Mouse (Mus musculus) neural tube, embryonic 15.5 days (tissue): ENCODE measurements around the gene Mapk1. TPM values are rescaled to one million over a fixed set of nuclear protein-coding genes. Genes with fewer than 3 reads are reported as not detected.

Experiments
- ATAC-seq: fragments of 200-750 bp; cut with Nextera tagmentation; 2 replicates; pipeline ENCODE4 v1.8.0; 2017; ENCODE audit warnings: mild to moderate bottlenecking, moderate TSS enrichment, moderate library complexity; ENCODE audit not compliant: low FRiP score
- H3K27ac ChIP-seq: fragments of 300-500 bp; sonication (generic); replicated peaks from 2 replicates; pipeline ENCODE4 v1.5.1; 2015; ENCODE audit warnings: mild to moderate bottlenecking, inconsistent platforms
- H3K27me3 ChIP-seq: fragments of 300-500 bp; sonication (generic); replicated peaks from 2 replicates; pipeline ENCODE4 v1.6.1; 2015; ENCODE audit warnings: inconsistent platforms
- H3K36me3 ChIP-seq: fragments of 300-500 bp; sonication (generic); 2 replicates; pipeline ENCODE4 v1.6.1; 2015; ENCODE audit warnings: inconsistent platforms
- H3K4me1 ChIP-seq: fragments of 300-500 bp; sonication (generic); 2 replicates; pipeline ENCODE4 v1.6.1; 2015; ENCODE audit warnings: inconsistent platforms
- H3K4me2 ChIP-seq: fragments of 300-500 bp; sonication (generic); 2 replicates; pipeline ENCODE4 v1.6.1; 2015; ENCODE audit warnings: inconsistent platforms, mild to moderate bottlenecking, moderate library complexity
- H3K4me3 ChIP-seq: fragments of 300-500 bp; sonication (generic); replicated peaks from 2 replicates; pipeline ENCODE4 v1.5.1; 2015; ENCODE audit warnings: mild to moderate bottlenecking, inconsistent platforms
- H3K9ac ChIP-seq: fragments of 300-500 bp; sonication (generic); replicated peaks from 2 replicates; pipeline ENCODE4 v1.6.1; 2015; ENCODE audit warnings: mild to moderate bottlenecking, inconsistent platforms
- H3K9me3 ChIP-seq: fragments of 300-500 bp; sonication (generic); replicated peaks from 2 replicates; pipeline ENCODE4 v1.6.1; 2016; ENCODE audit warnings: inconsistent platforms
- WGBS: fragments of 180-500 bp; shearing (Covaris S2); methylation state at CpG from one replicate; pipeline ENCODE4 v1.1.7; 2015; ENCODE audit warnings: mixed read lengths; 5-methylcytosine and 5-hydroxymethylcytosine counted together
- polyA plus RNA-seq: library from polyadenylated mRNA; unstranded; fragments of >200 nt; fragmentation: Nextera tagmentation; extraction: Ambion mirVana; gene quantifications from 2 replicates; pipeline ENCODE4 v1.2.1, GENCODE M21; 2015

The Mapk1 gene
- polyA plus RNA-seq, 1 experiment from 2014 or later: 184 TPM

DNA sequence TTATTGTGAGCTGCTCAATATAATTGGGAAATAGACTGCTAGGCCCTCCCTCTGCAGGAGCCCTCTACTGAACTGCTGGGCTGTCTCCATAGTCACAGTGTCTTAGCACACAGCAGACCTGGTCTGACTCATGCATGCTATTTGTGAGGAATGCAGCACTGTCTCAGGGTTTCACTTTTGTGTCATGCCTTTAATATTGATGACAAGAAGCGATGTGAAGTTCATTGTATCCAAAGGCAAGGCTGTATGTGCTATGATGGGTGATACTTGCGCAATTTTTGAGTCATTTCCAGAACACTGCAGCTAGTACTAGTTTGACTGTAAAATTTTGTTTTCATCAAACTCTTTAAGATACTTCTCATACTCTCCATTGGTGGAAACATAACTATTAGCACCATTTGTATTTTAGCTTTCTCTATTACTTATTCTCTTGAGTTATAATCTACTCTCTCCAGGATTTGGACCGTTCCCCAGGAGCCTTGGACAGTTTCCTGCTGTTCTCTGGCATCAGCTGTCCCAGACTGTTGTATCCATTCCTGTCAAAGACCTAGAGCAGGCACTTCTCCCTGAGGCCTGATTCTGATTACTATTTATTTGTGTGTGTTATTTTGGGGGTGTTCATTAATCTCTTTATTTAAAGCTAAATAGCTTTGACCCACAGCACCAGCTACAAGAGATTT is 41.4 kb downstream of the Mapk1 start:
- Histone ChIP-seq H3K4me2 (no peak overlapping the region), H3K36me3 (peaks cover 29% of the 10 kb centered on the region), H3K4me1 (no peaks in the 10 kb centered on the region), H3K27me3 (no peaks in the 10 kb centered on the region), H3K9me3 (no peaks in the 10 kb centered on the region), H3K9ac (no peak overlapping the region), H3K4me3 (no peak overlapping the region), H3K27ac (no peak overlapping the region; the same call in 1 of the 2 replicates)
- WGBS: 78% methylated on average over 3 of the region's 3 CpGs
- ATAC-seq: no peak

DNA sequence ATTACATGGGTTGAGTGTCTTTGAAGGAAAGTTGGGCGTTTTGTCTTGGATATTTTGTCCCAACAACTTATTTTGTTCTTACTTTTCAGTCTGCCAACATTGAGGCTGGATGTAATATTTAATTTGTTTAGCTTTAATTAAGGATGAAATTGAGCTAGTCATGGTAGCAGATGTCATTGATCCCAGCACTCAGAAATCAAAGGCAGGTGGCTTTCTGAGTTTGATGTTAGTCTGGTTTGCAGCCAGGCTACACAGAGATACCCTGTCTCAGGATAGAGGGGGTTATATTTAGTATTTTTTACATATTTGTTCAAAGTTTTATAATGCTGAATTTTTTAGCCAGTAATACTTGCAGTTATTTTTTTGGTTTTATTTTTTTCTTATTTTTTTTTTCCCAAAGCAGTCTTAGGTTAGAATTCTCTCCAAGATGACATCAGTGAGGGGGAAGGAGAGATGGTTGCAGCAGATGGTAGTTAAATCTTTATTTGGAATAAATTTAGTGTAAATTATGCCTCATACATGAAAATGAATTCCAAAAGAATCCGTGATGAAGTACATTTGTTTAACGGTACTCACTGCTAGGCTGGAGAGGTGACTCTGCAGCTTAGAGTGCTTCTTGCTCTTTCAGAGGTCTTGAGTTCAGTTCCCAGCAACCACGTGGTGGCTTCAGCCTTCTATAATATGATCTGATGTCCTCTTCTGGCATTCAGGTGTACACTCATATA is 47.0 kb downstream of the Mapk1 start:
- ATAC-seq: no peak
- Histone ChIP-seq H3K9me3 (no peaks in the 10 kb centered on the region), H3K9ac (no peak overlapping the region), H3K4me3 (no peak overlapping the region), H3K36me3 (peaks cover 25% of the 10 kb centered on the region), H3K27me3 (no peaks in the 10 kb centered on the region), H3K4me1 (no peaks in the 10 kb centered on the region), H3K27ac (no peak overlapping the region), H3K4me2 (no peak overlapping the region)
- 59% methylated on average over 4 of the region's 4 CpGs for WGBS

DNA sequence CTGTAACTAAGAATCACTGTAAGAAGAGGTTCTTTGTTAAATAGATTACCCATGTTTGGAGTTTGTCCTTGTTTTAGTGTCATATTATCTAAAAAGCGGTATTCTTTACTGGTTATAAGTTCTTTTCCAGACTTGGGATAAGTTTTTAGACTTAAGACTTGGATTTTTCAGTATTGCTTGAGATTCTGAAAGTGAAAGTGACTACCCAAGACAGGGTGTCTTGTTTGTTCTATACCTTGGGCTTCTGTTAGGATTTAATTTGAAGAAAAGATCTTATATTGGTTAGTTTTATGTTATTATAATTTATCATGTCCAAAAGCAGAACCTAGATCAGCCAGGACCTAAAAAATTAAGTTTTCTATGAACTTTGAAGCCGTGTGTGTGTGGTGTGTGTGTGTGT is 50.6 kb downstream of the Mapk1 start:
- H3K9ac ChIP-seq: no peak overlapping the region
- no peaks in the 10 kb centered on the region for H3K4me1 ChIP-seq
- no peak overlapping the region for H3K27ac ChIP-seq
- H3K36me3 ChIP-seq: peaks cover 47% of the 10 kb centered on the region
- ATAC-seq: no peak
- 95% methylated on average over 2 of the region's 2 CpGs for WGBS
- H3K27me3 ChIP-seq: no peaks in the 10 kb centered on the region
- no peaks in the 10 kb centered on the region for H3K9me3 ChIP-seq
- H3K4me2 ChIP-seq: no peak overlapping the region
- H3K4me3 ChIP-seq: no peak overlapping the region

DNA sequence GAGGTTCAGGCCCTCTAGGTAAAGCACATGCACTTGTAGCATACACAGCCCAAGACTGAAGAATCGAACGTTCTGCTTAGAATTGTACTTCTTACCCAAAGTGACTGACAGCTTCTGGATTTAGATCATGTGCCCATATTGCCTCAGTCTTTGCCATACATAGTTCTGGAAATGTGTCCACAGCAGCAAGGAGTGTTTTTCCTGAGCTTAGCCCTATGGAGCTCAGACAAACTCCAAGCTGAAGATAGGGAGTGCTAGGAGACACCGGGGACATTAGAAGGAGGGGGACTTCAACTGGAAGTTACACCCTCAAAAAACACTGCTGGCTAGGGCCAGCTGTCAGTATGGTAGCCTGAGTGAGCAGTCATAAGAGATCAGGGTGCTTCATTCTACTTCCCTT is 57.5 kb downstream of the Mapk1 start:
- H3K4me2 ChIP-seq: no peak overlapping the region
- WGBS: 97% methylated on average over 3 of the region's 3 CpGs
- peaks cover 75% of the 10 kb centered on the region for H3K36me3 ChIP-seq

DNA sequence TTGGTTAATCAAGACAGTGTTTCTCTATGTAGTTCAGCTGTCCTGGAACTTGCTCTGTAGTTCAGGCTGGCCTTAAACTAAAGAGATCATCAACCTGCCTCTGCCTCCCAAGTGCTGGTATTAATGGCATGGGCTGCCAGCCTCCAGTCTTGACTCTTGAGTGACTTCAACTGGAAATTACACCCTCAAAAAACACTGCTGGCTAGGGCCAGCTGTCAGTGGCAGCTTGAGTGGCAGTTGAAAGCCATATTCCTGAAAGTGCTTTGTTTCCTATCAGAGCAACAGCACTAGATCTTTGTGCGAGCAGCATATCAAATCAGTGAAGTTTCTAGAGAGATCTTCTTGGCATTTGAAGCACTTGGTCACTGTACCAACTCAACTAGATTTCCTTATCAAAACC is 58.2 kb downstream of the Mapk1 start:
- H3K9me3 ChIP-seq: no peaks in the 10 kb centered on the region
- no peak overlapping the region for H3K9ac ChIP-seq
- H3K4me1 ChIP-seq: no peaks in the 10 kb centered on the region
- no peak for ATAC-seq
- no peak overlapping the region for H3K4me2 ChIP-seq
- WGBS: 100% methylated on average over 1 of the region's 1 CpGs
- no peak overlapping the region for H3K27ac ChIP-seq
- no peaks in the 10 kb centered on the region for H3K27me3 ChIP-seq
- no peak overlapping the region for H3K4me3 ChIP-seq
- H3K36me3 ChIP-seq: peaks cover 73% of the 10 kb centered on the region

More for the DNA sequence above, 57.5 kb downstream of the Mapk1 start:
- H3K9ac ChIP-seq: no peak overlapping the region
- no peak for ATAC-seq
- no peaks in the 10 kb centered on the region for H3K27me3 ChIP-seq
- no peaks in the 10 kb centered on the region for H3K4me1 ChIP-seq
- no peak overlapping the region for H3K4me3 ChIP-seq
- no peak overlapping the region for H3K27ac ChIP-seq
- no peaks in the 10 kb centered on the region for H3K9me3 ChIP-seq

DNA sequence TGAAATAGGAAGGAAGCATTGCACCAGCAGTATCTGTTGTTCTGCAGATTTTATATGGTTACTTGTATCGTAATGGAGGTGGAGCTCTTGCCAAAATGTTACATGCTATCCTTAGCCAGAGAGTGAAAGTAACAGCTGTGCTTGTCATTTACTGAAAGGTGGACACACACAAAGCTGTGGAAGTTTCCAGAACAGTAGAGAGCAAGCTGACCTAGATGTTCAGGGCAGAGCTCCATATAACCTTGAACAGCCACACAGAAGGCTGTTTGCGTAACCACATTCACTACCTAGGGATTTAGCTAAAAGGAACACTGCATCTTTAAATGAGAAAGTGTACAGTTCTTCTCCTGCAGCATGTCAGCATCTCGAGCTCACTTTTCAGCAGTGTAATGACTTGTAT is 61.1 kb downstream of the Mapk1 start:
- H3K4me3 ChIP-seq: no peak overlapping the region
- no peaks in the 10 kb centered on the region for H3K27me3 ChIP-seq
- H3K9ac ChIP-seq: no peak overlapping the region
- no peaks in the 10 kb centered on the region for H3K4me1 ChIP-seq
- 75% methylated on average over 3 of the region's 3 CpGs for WGBS
- no peak overlapping the region for H3K4me2 ChIP-seq
- H3K36me3 ChIP-seq: peaks cover 64% of the 10 kb centered on the region
- no peak overlapping the region for H3K27ac ChIP-seq
- H3K9me3 ChIP-seq: no peaks in the 10 kb centered on the region
- ATAC-seq: no peak

DNA sequence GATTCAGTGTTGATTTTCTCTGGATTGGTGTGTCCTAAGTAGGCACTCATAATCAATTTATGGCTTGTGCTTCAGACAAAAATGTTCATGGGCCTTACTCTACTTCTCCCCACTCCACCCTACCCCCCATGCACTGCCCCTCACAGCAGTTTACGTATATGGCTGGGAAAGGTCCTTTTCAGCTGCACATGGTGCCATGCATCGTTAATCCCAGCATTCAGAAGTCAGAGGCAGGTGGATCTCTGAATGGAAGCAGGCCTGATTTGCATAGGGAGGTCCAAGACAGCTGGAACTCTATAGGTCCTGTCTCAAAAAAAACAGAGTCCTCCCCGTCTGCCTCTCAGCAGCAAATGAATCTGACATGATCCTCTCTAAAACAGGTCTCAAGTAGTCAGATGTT is 62.1 kb downstream of the Mapk1 start:
- no peak overlapping the region for H3K4me3 ChIP-seq
- WGBS: 29% methylated on average over 3 of the region's 3 CpGs
- H3K36me3 ChIP-seq: peaks cover 56% of the 10 kb centered on the region
- no peak overlapping the region for H3K27ac ChIP-seq
- no peak overlapping the region for H3K9ac ChIP-seq
- ATAC-seq: no peak
- no peaks in the 10 kb centered on the region for H3K4me1 ChIP-seq
- no peak overlapping the region for H3K4me2 ChIP-seq
- no peaks in the 10 kb centered on the region for H3K9me3 ChIP-seq
- no peaks in the 10 kb centered on the region for H3K27me3 ChIP-seq

DNA sequence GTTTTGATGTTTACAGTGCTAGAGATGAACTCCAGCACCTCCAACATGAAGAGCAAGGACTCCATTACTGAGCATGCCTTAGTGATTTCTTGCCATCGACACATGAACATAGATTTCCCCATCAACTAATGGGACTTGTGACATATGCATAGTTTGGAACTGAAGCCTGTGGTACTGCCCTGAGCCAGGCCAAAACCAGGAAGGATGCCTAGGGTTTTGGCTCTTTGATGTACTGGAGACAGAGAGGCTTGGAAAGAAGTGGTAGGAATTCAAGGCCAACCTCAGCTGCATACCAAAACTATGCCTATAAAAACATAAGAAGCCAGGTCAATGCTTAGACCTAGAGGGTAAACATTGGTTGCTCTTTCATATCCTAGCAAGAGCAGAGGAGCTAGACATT is 66.7 kb downstream of the Mapk1 start:
- WGBS: 93% methylated on average over 1 of the region's 1 CpGs
- ATAC-seq: no peak
- H3K4me1 ChIP-seq: no peaks in the 10 kb centered on the region

DNA sequence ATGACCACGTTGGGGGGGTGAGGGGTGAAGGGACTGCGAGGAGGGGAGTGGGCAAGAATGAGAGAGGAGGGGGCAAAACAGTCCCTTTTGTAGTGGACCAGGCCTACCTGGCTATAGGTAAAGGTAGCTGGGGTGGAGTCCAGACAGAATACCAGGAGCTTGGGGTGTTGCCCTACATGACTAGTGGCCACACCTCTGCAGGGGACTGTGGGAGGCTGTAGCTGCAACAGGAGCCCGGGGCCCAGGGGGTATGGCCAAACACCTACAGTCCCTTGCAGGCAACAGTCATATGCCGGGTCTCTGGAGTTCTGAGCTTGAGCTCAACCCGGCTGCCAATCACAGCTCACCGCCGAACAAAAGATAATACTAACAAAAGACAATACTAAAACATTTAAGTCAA is 68.9 kb downstream of the Mapk1 start:
- Histone ChIP-seq H3K9me3 (no peaks in the 10 kb centered on the region), H3K4me2 (no peak overlapping the region), H3K9ac (no peak overlapping the region), H3K4me3 (no peak overlapping the region), H3K27me3 (no peaks in the 10 kb centered on the region), H3K27ac (no peak overlapping the region), H3K36me3 (peaks cover 15% of the 10 kb centered on the region), H3K4me1 (peaks cover 11% of the 10 kb centered on the region; the same call in 1 of the 2 replicates)
- no peak for ATAC-seq
- WGBS: 83% methylated on average over 7 of the region's 7 CpGs

More for the DNA sequence above, 66.7 kb downstream of the Mapk1 start:
- Histone ChIP-seq H3K27me3 (no peaks in the 10 kb centered on the region), H3K4me3 (no peak overlapping the region), H3K36me3 (peaks cover 24% of the 10 kb centered on the region), H3K4me2 (no peak overlapping the region), H3K9ac (no peak overlapping the region), H3K27ac (no peak overlapping the region), H3K9me3 (no peaks in the 10 kb centered on the region)

DNA sequence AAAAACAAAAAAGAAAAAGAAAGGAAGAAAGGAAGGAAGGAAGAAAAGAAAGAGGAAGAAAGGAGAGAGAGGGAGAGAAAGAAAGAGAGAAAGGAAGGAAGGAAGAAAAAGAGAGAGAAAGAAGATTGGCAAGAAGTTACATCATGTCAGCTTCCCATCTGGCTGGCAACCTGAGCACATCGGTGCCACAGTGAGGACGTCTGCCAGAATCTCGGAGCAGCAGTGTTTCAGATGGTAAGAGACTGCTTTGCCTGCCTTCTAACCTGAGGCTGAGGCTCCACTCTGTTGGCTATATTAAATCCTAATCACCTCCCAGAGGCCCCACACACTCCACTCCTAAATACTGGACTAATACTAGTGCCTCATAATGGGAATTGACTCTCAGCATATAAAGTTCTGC is 70.7 kb downstream of the Mapk1 start:
- H3K4me3 ChIP-seq: no peak overlapping the region
- WGBS: 53% methylated on average over 3 of the region's 3 CpGs
- no peaks in the 10 kb centered on the region; the same call in 1 of the 2 replicates for H3K36me3 ChIP-seq
- H3K4me2 ChIP-seq: no peak overlapping the region
- no peak overlapping the region for H3K27ac ChIP-seq
- H3K9me3 ChIP-seq: no peaks in the 10 kb centered on the region
- no peak overlapping the region for H3K9ac ChIP-seq
- no peaks in the 10 kb centered on the region for H3K27me3 ChIP-seq
- peaks cover 11% of the 10 kb centered on the region; the same call in 1 of the 2 replicates for H3K4me1 ChIP-seq
- 0 out of 2 replicates have a peak, but pooled peaks have one; percentile 13 for ATAC-seq

DNA sequence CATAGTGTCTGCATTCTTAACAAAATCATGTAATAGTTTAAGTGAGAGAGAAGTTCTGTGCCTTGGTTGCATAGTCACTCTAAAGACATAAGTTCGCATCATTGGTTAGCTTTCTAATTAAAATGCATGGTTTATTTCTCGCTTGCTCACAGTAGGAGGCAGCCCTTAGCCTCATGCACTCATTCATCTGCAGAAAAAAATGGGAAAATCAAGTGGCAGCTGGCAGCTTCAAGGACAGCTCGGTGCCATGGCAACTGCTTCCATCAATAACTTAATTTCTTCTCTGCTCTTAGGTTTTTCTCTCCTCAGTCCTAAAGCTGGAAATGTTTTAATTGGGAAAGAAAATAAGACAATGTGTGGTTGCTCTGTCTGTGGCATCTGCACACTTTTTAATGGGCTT is 72.4 kb downstream of the Mapk1 start:
- Histone ChIP-seq H3K4me1 (peaks cover 11% of the 10 kb centered on the region; the same call in 1 of the 2 replicates), H3K27ac (peak overlapping the region; percentile 63), H3K9ac (no peak overlapping the region), H3K27me3 (no peaks in the 10 kb centered on the region), H3K36me3 (no peaks in the 10 kb centered on the region), H3K9me3 (no peaks in the 10 kb centered on the region), H3K4me3 (no peak overlapping the region), H3K4me2 (no peak overlapping the region)
- peak; percentile 45 for ATAC-seq
- 36% methylated on average over 3 of the region's 3 CpGs for WGBS

DNA sequence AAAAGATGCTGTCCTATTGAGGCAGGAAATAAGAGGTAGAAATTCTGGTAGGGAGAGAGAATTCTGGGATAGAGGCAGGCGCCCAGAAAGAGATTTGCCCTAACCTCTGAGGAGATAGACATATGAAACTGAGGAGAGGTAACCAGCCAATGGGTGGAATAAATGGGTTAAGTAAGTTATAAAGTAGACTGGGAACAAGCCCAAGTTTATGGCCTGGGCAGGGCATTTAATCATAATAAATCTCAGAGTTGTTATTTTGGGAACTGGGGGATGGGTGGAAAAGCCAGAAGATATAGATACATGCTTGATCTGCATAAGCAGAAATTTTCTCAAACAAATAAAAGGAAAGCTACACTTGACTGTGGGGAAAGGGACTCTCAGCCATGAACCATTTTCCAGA is 79.2 kb downstream of the Mapk1 start:
- no peaks in the 10 kb centered on the region for H3K27me3 ChIP-seq
- no peak overlapping the region for H3K4me3 ChIP-seq
- no peak overlapping the region for H3K4me2 ChIP-seq
- WGBS: 79% methylated on average over 1 of the region's 1 CpGs
- no peaks in the 10 kb centered on the region for H3K4me1 ChIP-seq
- H3K9me3 ChIP-seq: no peaks in the 10 kb centered on the region
- no peaks in the 10 kb centered on the region for H3K36me3 ChIP-seq
- no peak for ATAC-seq
- H3K9ac ChIP-seq: no peak overlapping the region
- no peak overlapping the region for H3K27ac ChIP-seq
